Mouse (Mus musculus) ovary, postnatal 36 days (tissue): Measurements from ENCODE around the gene Hoxc10.

Experiments used
- DNase-seq: peaks from one replicate; pipeline ENCODE4 v3.0.0; 2022; ENCODE audit warnings: low spot score, mixed read lengths

Hoxc10 gene

GRCm38 (mm10) chr15:103011928-103012486 is 45.4 kb downstream of the Hoxc10 start:
- DNase-seq: no peak

DNA sequence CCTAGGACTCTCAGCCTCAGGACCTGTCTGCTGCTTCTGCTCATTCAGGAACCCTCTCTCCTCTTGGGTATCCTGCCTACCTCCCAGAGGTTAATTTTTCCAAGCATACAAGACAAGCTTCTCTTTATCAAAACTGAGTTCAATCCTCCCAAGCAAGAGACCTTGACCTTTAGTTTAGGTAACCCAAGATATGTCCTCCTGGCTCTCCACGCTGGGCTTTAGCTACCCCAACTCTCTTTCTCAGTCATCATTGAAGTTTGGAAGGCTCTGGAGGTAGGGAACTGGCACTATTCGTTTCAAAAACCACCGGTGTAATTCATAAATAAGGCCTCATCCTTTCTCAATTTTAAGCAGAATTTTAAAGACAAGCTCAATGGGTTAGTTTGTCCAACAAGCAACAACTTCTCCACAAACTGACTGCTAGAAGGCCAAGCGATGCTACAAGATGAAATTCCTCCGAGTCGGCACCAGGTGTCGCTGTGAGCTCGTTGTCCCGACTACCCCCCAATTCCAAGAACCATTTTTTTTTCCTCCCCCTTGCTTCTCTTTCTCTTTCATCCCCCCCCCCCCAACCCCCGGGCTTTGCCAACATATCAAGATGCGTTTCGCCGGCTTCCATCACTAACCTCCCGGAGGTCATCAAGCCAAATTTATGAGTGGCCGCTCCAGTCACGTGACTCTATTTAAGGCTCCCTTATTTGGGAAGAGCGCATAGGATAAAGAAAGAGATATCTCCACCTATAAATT is 46.8 kb downstream of the Hoxc10 start:
- peak; percentile 67 for DNase-seq

DNA sequence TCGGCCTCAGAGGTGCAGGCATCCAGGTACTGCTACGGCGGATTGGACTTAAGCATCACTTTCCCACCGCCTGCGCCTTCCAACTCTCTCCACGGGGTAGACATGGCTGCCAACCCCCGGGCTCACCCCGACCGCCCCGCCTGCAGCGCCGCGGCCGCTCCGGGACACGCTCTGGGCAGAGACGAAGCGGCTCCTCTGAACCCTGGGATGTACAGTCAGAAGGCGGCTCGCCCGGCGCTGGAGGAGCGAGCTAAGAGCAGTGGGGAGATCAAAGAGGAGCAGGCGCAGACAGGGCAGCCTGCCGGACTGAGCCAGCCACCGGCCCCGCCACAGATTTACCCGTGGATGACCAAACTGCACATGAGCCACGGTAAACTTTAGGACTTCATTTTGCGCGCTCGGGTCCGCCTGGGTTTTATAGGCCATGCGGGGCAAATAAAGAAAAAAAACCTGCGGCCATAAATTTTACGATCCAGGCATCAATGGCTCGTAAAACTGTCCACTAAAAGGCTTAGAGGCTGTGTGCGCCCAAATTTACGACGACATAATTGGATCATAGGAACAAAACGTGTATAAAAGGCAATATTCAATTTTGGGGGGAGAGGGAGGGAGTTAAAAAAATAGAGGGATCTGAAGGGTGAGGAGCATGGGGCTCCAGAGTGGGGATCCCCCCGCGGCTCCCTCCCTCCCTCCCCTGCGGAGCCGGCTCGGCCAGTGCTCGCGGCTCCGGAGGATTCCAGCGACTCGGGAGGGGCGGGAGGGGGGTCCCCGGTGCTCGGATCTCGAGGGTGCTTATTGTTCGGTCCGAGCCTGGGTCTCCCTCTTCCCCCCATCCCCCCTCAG is 47.8 kb downstream of the Hoxc10 start:
- peak; percentile 70 for DNase-seq

- no peak for DNase-seq
These were observed 48.4 kb downstream of the Hoxc10 start for GRCm38 (mm10) chr15:103015009-103015399.

GRCm38 (mm10) chr15:103015406-103016166 is 49.0 kb downstream of the Hoxc10 start:
- no peak for DNase-seq

DNA sequence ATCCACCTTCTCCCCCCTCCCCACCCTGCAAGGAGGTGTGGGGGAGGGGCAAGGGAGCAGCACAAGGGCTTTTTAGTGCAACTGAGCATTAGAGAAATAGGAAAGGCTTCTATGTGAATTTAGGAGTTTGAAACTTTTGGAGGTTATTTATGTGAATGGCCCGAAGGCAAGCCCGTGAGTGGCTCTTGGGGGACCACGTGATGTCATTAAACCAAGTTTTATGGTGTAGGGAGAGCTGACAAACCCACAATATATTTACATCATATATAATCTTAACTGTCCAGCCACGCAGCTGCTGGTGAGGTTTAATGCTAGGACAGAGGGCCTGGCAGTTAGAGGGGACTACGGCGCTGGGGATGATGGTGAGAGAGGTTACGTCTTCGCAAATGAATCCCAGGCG is 52.0 kb downstream of the Hoxc10 start, which contains the start of gene Hoxc4:
Hoxc4 (plus strand) TSS at position 299 of the 400 bp plus-strand sequence.
- DNase-seq: no peak

- DNase-seq: no peak
These were observed 54.4 kb downstream of the Hoxc10 start for GRCm38 (mm10) chr15:103020899-103021418.
